Mouse (Mus musculus) ES-E14 (cell line): ENCODE measurements around the gene Mn1. TPM values are rescaled to one million over a fixed set of nuclear protein-coding genes. Genes with fewer than 3 reads are reported as not detected.

ENCODE experiments used
- DNase-seq: peaks from one replicate; pipeline ENCODE4 v3.0.0-alpha.2; 2013; ENCODE audit warnings: low read depth, low spot score
- H3K27ac ChIP-seq: 2 replicates; pipeline ENCODE4 v1.5.1; 2012; ENCODE audit warnings: low read depth, mild to moderate bottlenecking, low read length, moderate library complexity, mixed read lengths; ENCODE audit not compliant: poor library complexity, insufficient read depth, severe bottlenecking
- H3K36me3 ChIP-seq: 2 replicates; pipeline ENCODE4 v1.6.1; 2012; ENCODE audit warnings: mild to moderate bottlenecking, low read length, moderate library complexity, mixed read lengths; ENCODE audit not compliant: control insufficient read depth, poor library complexity, insufficient read depth, severe bottlenecking
- H3K4me1 ChIP-seq, 2 experiments: fragments of 150-350 bp in 1 of 2; sonication (generic) in 1 of 2; 2 replicates each; pipeline ENCODE4 v1.6.1; 2012; ENCODE audit warnings: low read length in 2 of 2, mild to moderate bottlenecking in 1 of 2, mixed read lengths in 1 of 2; ENCODE audit not compliant: control insufficient read depth in 2 of 2, insufficient read depth in 2 of 2, poor library complexity in 1 of 2
- H3K4me3 ChIP-seq, 2 experiments: fragments of 150-350 bp in 1 of 2; sonication (generic) in 1 of 2; 2 replicates each; pipeline ENCODE4 v1.5.1; 2012; ENCODE audit warnings: low read length in 2 of 2, low read depth in 1 of 2, mild to moderate bottlenecking in 1 of 2, mixed read lengths in 1 of 2; ENCODE audit not compliant: insufficient read depth in 1 of 2, poor library complexity in 1 of 2, severe bottlenecking in 1 of 2
- H3K9ac ChIP-seq: 2 replicates; pipeline ENCODE4 v1.6.1; 2012; ENCODE audit warnings: low read depth, mild to moderate bottlenecking, low read length, mixed read lengths; ENCODE audit not compliant: poor library complexity, insufficient read depth, severe bottlenecking
- H3K9me3 ChIP-seq: fragments of 150-350 bp; sonication (generic); 2 replicates; pipeline ENCODE4 v1.6.1; 2012; ENCODE audit warnings: low read depth, mild to moderate bottlenecking, low read length; ENCODE audit not compliant: control insufficient read depth, insufficient read depth
- CHD2 ChIP-seq: IDR thresholded peaks from 2 replicates; pipeline ENCODE4 v1.6.1; 2014; ENCODE audit warnings: mild to moderate bottlenecking, low read depth, low read length, inconsistent platforms
- HCFC1 ChIP-seq: IDR thresholded peaks from 2 replicates; pipeline ENCODE4 v1.6.1; 2012; ENCODE audit warnings: low read length, inconsistent platforms, borderline replicate concordance; ENCODE audit not compliant: insufficient read depth
- MAFK ChIP-seq: IDR thresholded peaks from 2 replicates; pipeline ENCODE4 v1.6.1; 2014; ENCODE audit warnings: mild to moderate bottlenecking, low read depth, low read length, inconsistent platforms; ENCODE audit not compliant: insufficient read depth
- ZC3H11A ChIP-seq: IDR thresholded peaks from 2 replicates; pipeline ENCODE4 v1.6.1; 2012; ENCODE audit warnings: low read depth, mild to moderate bottlenecking, inconsistent platforms, low read length, borderline replicate concordance
- ZNF384 ChIP-seq: IDR thresholded peaks from 2 replicates; pipeline ENCODE4 v1.6.1; 2012; ENCODE audit warnings: low read depth, low read length, inconsistent platforms
- in situ Hi-C, 2 experiments: fragments of 600-800 bp; cut with MboI; formaldehyde crosslinking; loops; one replicate each; pipeline ENCODE4 v1.15.1; 2025; ENCODE audit warnings: low sequenced_read_pairs in 2 of 2, inconsistent platforms in 1 of 2; ENCODE audit not compliant: unreplicated experiment in 2 of 2
- total RNA-seq: library from RNA; depleted of rRNA; stranded (reverse); fragments of 300-350 nt; gene quantifications from 2 replicates; pipeline ENCODE4 v1.2.3, GENCODE M21; 2012

The Mn1 gene
- total RNA-seq, 1 experiment: 1.9 TPM

- in situ Hi-C loops: no loop called here
- peaks cover 61% of the 10 kb centered on the region for H3K36me3 ChIP-seq
- TF ChIP-seq CHD2: no peak
- no peak for TF ChIP-seq ZC3H11A
- no peak for TF ChIP-seq MAFK
Observed at GRCm38 (mm10) chr5:111376276-111377020, 40.7 kb upstream of the Mn1 start.

GRCm38 (mm10) chr5:111378126-111378993 is 38.8 kb upstream of the Mn1 start:
- TF ChIP-seq CHD2: no peak
- H3K27ac ChIP-seq: no peak overlapping the region
- in situ Hi-C loops: no loop called here
- DNase-seq: no peak
- no peaks in the 10 kb centered on the region for H3K9me3 ChIP-seq
- peaks cover 51% of the 10 kb centered on the region for H3K36me3 ChIP-seq
- peaks cover 0 to 7% of the 10 kb centered on the region in 2 experiments; a peak in 2 of 4 replicates for H3K4me1 ChIP-seq
- no peak overlapping the region for H3K4me3 ChIP-seq
- H3K9ac ChIP-seq: no peak overlapping the region

More at GRCm38 (mm10) chr5:111376276-111377020, 40.7 kb upstream of the Mn1 start:
- H3K27ac ChIP-seq: no peak overlapping the region
- DNase-seq: no peak
- H3K4me3 ChIP-seq: no peak overlapping the region
- H3K9ac ChIP-seq: no peak overlapping the region
- peaks cover 0 to 5% of the 10 kb centered on the region in 2 experiments; a peak in 2 of 4 replicates for H3K4me1 ChIP-seq
- no peaks in the 10 kb centered on the region for H3K9me3 ChIP-seq

GRCm38 (mm10) chr5:111383335-111383734 is 33.8 kb upstream of the Mn1 start:
- H3K9me3 ChIP-seq: no peaks in the 10 kb centered on the region
- H3K4me1 ChIP-seq: peaks cover 0 to 7% of the 10 kb centered on the region in 2 experiments; a peak in 2 of 4 replicates
- no peak overlapping the region for H3K9ac ChIP-seq
- H3K27ac ChIP-seq: no peak overlapping the region
- peaks cover 49% of the 10 kb centered on the region for H3K36me3 ChIP-seq
- no peak overlapping the region for H3K4me3 ChIP-seq
- TF ChIP-seq CHD2 (no peak), HCFC1 (no peak), MAFK (no peak), ZC3H11A (no peak), ZNF384 (no peak)
- DNase-seq: no peak
- in situ Hi-C loops: no loop called here

- H3K9ac ChIP-seq: no peak overlapping the region
- no peak overlapping the region for H3K27ac ChIP-seq
- in situ Hi-C loops: no loop called here
- no peaks in the 10 kb centered on the region for H3K9me3 ChIP-seq
- H3K4me1 ChIP-seq: peaks cover 0 to 3% of the 10 kb centered on the region in 2 experiments; a peak in 1 of 4 replicates
- no peak overlapping the region for H3K4me3 ChIP-seq
- DNase-seq: no peak
- peaks cover 14% of the 10 kb centered on the region for H3K36me3 ChIP-seq
- no peak for TF ChIP-seq HCFC1
- TF ChIP-seq ZNF384: no peak
- no peak for TF ChIP-seq MAFK
- no peak for TF ChIP-seq ZC3H11A
- no peak for TF ChIP-seq CHD2
Observed at GRCm38 (mm10) chr5:111390911-111391310, 26.3 kb upstream of the Mn1 start.
